Mouse (Mus musculus) olfactory bulb, adult 2 months (tissue): ENCODE measurements around the gene Nfic.

Source experiments
- CTCF ChIP-seq: fragments of 200-500 bp; IDR thresholded peaks from 2 replicates; pipeline ENCODE4 v1.5.1; 2012; ENCODE audit warnings: low read depth, mild to moderate bottlenecking, low read length, moderate library complexity; ENCODE audit not compliant: insufficient read depth
- POLR2A ChIP-seq: fragments of 200-500 bp; IDR thresholded peaks from 2 replicates; pipeline ENCODE4 v1.6.1; 2012; ENCODE audit warnings: mild to moderate bottlenecking, low read depth, low read length, moderate library complexity; ENCODE audit not compliant: insufficient read depth

GRCm38 (mm10) chr10:81356352-81356990 lies 99.0 kb downstream of the Nfic start:
- TF ChIP-seq POLR2A (no peak), CTCF (no peak)
